Mouse (Mus musculus) limb, embryonic 11.5 days (tissue): ENCODE results near the gene Cpeb3. TPM values are rescaled to one million over a fixed set of nuclear protein-coding genes. Genes with fewer than 3 reads are reported as not detected.

Source experiments
- ATAC-seq: fragments of 200-750 bp; cut with Nextera tagmentation; 2 replicates; pipeline ENCODE4 v1.8.0; 2017; ENCODE audit warnings: low read depth; ENCODE audit not compliant: insufficient number of reproducible peaks, low FRiP score, low TSS enrichment
- DNase-seq: peaks from one replicate; pipeline ENCODE4 v3.0.0-alpha.2; 2015; ENCODE audit warnings: low spot score
- H3K27ac ChIP-seq: fragments of 300-500 bp; sonication (generic); replicated peaks from 2 replicates; pipeline ENCODE4 v1.5.1; 2014; ENCODE audit warnings: low read depth, mild to moderate bottlenecking, low read length
- H3K27me3 ChIP-seq: fragments of 300-500 bp; sonication (generic); 2 replicates; pipeline ENCODE4 v1.6.1; 2014; ENCODE audit warnings: mild to moderate bottlenecking, low read length, mixed read lengths; ENCODE audit not compliant: control insufficient read depth, insufficient read depth
- H3K36me3 ChIP-seq: fragments of 300-500 bp; sonication (generic); 2 replicates; pipeline ENCODE4 v1.6.1; 2014; ENCODE audit warnings: mild to moderate bottlenecking, low read length, moderate library complexity, mixed read lengths; ENCODE audit not compliant: control insufficient read depth, insufficient read depth
- H3K4me1 ChIP-seq: fragments of 300-500 bp; sonication (generic); 2 replicates; pipeline ENCODE4 v1.6.1; 2014; ENCODE audit warnings: low read length, mixed read lengths; ENCODE audit not compliant: control insufficient read depth, insufficient read depth
- H3K4me2 ChIP-seq: fragments of 300-500 bp; sonication (generic); 2 replicates; pipeline ENCODE4 v1.6.1; 2014; ENCODE audit warnings: low read depth, mild to moderate bottlenecking, moderate library complexity; ENCODE audit not compliant: severe bottlenecking
- H3K4me3 ChIP-seq: fragments of 300-500 bp; sonication (generic); 2 replicates; pipeline ENCODE4 v1.5.1; 2014; ENCODE audit warnings: low read depth, low read length
- H3K9ac ChIP-seq: fragments of 300-500 bp; sonication (generic); 2 replicates; pipeline ENCODE4 v1.6.1; 2014; ENCODE audit warnings: mild to moderate bottlenecking, low read length
- H3K9me3 ChIP-seq: fragments of 300-500 bp; sonication (generic); 2 replicates; pipeline ENCODE4 v1.6.1; 2016; ENCODE audit warnings: low read length; ENCODE audit not compliant: control insufficient read depth
- WGBS: fragments of 180-500 bp; shearing (Covaris S2); extraction: QIAGEN DNeasy Blood & Tissue Kit; methylation state at CpG from one replicate; pipeline ENCODE4 v1.1.7; 2014; 5-methylcytosine and 5-hydroxymethylcytosine counted together
- polyA plus RNA-seq: library from polyadenylated mRNA; unstranded; fragments of >200 nt; fragmentation: Nextera tagmentation; extraction: Ambion mirVana; gene quantifications from 2 replicates; pipeline ENCODE4 v1.2.1, GENCODE M21; 2014

Cpeb3 gene
- polyA plus RNA-seq, 1 experiment from 2014 or later: 0.68 TPM

DNA sequence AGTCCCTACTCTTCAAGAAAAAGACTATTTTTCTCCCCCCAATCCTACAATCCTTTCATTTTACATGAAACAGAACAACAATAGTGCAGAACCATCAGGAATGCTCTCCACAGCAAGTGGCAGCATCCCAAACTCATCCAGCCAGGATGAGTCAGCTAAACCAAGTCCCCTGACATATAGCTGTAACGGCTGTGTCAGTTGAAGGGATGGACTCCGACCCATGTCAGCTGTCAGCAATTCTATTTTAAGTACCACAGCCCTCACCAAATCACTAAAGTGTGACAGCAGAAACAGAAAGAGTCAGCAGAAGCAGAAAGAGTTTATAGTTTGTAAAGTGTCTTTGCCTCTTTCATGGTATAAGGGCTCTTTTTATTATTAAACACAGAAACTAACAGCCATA, 148.8 kb downstream of the Cpeb3 start:
- 73% methylated on average over 2 of the region's 2 CpGs for WGBS
- Histone ChIP-seq H3K4me1 (no peaks in the 10 kb centered on the region), H3K4me2 (no peak overlapping the region), H3K9ac (no peak overlapping the region), H3K27ac (no peak overlapping the region), H3K36me3 (no peaks in the 10 kb centered on the region), H3K4me3 (no peak overlapping the region), H3K9me3 (no peaks in the 10 kb centered on the region), H3K27me3 (no peaks in the 10 kb centered on the region)
- DNase-seq: no peak
- no peak for ATAC-seq

- no peak overlapping the region for H3K9ac ChIP-seq
- H3K4me1 ChIP-seq: no peaks in the 10 kb centered on the region
- 81% methylated on average over 8 of the region's 8 CpGs for WGBS
- DNase-seq (no peak), ATAC-seq (no peak)
- H3K9me3 ChIP-seq: no peaks in the 10 kb centered on the region
- no peak overlapping the region for H3K4me3 ChIP-seq
- H3K4me2 ChIP-seq: no peak overlapping the region
- H3K27ac ChIP-seq: no peak overlapping the region
- H3K27me3 ChIP-seq: no peaks in the 10 kb centered on the region
- no peaks in the 10 kb centered on the region for H3K36me3 ChIP-seq
Observed at GRCm38 (mm10) chr19:37057161-37057905, 151.1 kb downstream of the Cpeb3 start.

DNA sequence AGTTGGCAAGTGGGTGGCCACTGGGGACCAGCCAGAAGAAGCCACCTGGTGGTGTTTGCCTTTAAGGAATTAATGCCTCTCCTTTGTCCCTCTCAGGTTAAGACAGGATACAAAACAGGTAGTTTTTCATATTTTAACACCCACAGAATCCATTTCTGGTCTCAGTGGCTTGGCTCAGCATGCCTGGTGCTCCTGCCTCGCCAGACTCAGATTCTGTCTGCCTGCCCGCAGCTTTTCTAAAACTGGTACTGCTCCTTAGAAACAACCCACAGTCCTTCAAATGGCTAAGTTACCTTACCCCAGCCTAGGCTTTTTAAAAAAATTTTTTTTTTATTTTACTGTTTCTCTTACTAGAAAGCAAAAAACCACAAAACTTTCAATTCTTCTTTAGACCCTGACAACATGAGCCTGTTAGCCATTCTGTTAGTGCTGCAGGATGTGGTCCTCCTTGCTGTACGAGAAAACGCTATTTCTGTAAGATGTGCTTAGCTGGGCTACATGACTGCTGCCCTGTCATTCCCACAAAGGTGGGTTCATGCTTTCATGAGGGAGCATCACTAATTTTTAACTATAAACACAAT, 152.3 kb downstream of the Cpeb3 start:
- Histone ChIP-seq H3K9me3 (no peaks in the 10 kb centered on the region), H3K36me3 (no peaks in the 10 kb centered on the region), H3K4me1 (no peaks in the 10 kb centered on the region), H3K27ac (no peak overlapping the region), H3K4me2 (no peak overlapping the region), H3K27me3 (no peaks in the 10 kb centered on the region), H3K9ac (no peak overlapping the region), H3K4me3 (no peak overlapping the region)
- DNase-seq (no peak), ATAC-seq (no peak)
- 73% methylated on average over 4 of the region's 4 CpGs for WGBS

- ATAC-seq: no peak
- Histone ChIP-seq H3K4me1 (no peaks in the 10 kb centered on the region), H3K27ac (no peak overlapping the region), H3K9ac (no peak overlapping the region), H3K27me3 (no peaks in the 10 kb centered on the region), H3K4me3 (no peak overlapping the region), H3K4me2 (no peak overlapping the region), H3K36me3 (no peaks in the 10 kb centered on the region), H3K9me3 (no peaks in the 10 kb centered on the region)
- 78% methylated on average over 4 of the region's 4 CpGs for WGBS
- peak; percentile 58 for DNase-seq
Observed at GRCm38 (mm10) chr19:37050643-37051345, 157.6 kb downstream of the Cpeb3 start.

- WGBS: 94% methylated on average over 6 of the region's 6 CpGs
- DNase-seq: no peak
Observed at GRCm38 (mm10) chr19:37048507-37048906, 159.9 kb downstream of the Cpeb3 start.

DNA sequence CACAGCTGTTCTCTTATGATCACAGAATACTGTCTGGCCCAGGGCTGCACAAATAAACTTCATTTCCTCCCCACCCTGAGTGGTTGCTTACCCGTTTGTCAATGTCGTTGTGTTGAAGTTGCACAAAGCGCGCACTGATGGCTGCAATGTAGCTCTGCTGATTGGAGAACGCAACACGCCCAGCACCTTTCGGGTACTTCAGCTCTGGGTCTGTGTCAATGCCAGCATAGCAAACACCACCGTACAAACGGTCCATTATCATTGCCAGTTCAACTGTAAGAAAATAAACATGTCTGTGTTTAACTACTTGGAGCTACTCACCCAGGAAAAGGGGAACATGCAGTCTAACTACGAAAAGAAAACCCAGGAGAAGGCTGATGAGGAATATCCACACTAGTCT, 164.0 kb downstream of the Cpeb3 start:
- Histone ChIP-seq H3K4me3 (no peak overlapping the region), H3K4me1 (no peaks in the 10 kb centered on the region), H3K9me3 (no peaks in the 10 kb centered on the region), H3K36me3 (no peaks in the 10 kb centered on the region), H3K27me3 (no peaks in the 10 kb centered on the region), H3K9ac (no peak overlapping the region), H3K4me2 (no peak overlapping the region), H3K27ac (no peak overlapping the region)
- DNase-seq: no peak
- 91% methylated on average over 10 of the region's 10 CpGs for WGBS
- no peak for ATAC-seq

More at GRCm38 (mm10) chr19:37048507-37048906, 159.9 kb downstream of the Cpeb3 start:
- H3K27me3 ChIP-seq: no peaks in the 10 kb centered on the region
- no peak overlapping the region for H3K27ac ChIP-seq
- no peaks in the 10 kb centered on the region for H3K4me1 ChIP-seq
- no peak overlapping the region for H3K4me2 ChIP-seq
- no peaks in the 10 kb centered on the region for H3K36me3 ChIP-seq
- no peak overlapping the region for H3K4me3 ChIP-seq
- no peak overlapping the region for H3K9ac ChIP-seq
- H3K9me3 ChIP-seq: no peaks in the 10 kb centered on the region
- ATAC-seq: no peak

- no peak for ATAC-seq
- H3K4me1 ChIP-seq: no peaks in the 10 kb centered on the region
Observed at GRCm38 (mm10) chr19:37040906-37041305, 167.5 kb downstream of the Cpeb3 start.

DNA sequence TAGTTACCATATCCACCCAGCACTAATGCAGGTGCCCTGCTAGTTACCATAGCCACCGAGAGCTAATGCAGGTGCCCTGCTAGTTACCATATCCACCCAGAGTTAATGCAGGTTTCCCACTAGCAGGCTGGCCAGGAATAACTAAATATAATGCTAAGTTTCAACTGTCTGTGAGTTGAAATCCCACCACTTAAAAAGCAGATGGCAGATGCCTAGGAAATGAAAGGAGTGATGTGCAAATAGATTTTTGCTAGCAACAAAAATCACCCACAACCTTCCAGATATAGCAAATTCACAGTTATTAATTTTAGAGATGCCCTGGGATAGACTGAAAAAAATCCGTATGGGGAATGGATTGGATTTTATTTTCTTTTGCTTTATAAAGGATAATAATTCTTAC, 176.0 kb downstream of the Cpeb3 start:
- WGBS: 86% methylated on average over 2 of the region's 2 CpGs
- H3K9ac ChIP-seq: no peak overlapping the region
- no peaks in the 10 kb centered on the region for H3K9me3 ChIP-seq
- no peak overlapping the region for H3K27ac ChIP-seq
- ATAC-seq: no peak
- no peaks in the 10 kb centered on the region for H3K36me3 ChIP-seq
- H3K4me2 ChIP-seq: no peak overlapping the region
- no peaks in the 10 kb centered on the region for H3K27me3 ChIP-seq
- no peak overlapping the region for H3K4me3 ChIP-seq
- no peak for DNase-seq
- no peaks in the 10 kb centered on the region for H3K4me1 ChIP-seq

More at GRCm38 (mm10) chr19:37040906-37041305, 167.5 kb downstream of the Cpeb3 start:
- H3K36me3 ChIP-seq: no peaks in the 10 kb centered on the region
- H3K4me2 ChIP-seq: no peak overlapping the region
- no peak overlapping the region for H3K4me3 ChIP-seq
- H3K27me3 ChIP-seq: no peaks in the 10 kb centered on the region
- no peak for DNase-seq
- no peak overlapping the region for H3K27ac ChIP-seq
- no peaks in the 10 kb centered on the region for H3K9me3 ChIP-seq
- H3K9ac ChIP-seq: no peak overlapping the region
